Mouse (Mus musculus): ENCODE data around the gene Bcl6.

Bcl6 gene

GRCm38 (mm10) chr16:23990161-23990970, 1.7 kb upstream of the Bcl6 start:
- no peak for DNase-seq

DNA sequence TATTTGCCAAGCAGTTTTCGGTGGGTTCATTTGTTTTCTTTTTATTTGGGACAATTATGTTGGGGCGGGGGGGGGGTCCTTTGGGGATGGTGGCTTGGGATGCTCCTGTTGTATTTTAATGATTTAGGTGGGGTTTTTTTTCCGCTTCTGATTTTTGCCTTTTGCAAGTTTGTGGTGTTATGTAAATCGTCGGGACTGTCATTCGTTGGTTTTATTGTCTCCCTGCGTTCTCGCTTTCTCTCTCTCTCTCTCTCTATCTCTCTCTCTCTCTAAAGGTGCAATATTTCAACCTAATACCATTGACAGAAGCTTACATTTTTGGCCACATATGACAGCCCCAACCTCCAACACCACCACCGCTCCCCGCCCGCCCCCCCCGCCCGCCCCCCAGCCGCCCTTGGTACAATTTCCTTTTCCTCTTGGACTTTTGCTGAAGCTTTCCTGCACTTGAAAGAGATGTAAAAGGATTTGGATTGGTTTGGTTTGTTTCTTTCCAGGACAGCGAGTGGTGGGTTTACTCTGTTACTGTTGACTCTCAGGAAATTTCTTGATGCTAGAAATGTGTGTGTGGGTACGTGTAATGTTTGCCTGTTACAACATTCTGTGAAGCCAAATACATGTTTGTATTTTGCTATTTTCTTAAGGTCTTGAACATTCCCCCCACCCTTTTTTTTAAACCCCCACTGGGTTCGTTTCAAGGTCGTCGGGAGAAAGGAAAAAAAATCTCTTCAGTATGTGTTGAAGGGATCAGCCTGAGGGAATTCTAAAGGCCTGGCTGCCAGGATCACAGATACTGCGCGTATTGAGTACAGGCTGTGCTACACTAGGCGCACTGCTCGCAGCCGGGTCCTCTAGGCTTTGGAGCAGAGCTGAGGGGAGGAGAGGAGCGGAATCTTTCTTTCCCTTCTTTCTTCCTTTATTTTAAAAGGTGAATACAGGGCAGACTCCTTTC, 833 bp upstream of the Bcl6 start:
- DNase-seq = no peak

DNA sequence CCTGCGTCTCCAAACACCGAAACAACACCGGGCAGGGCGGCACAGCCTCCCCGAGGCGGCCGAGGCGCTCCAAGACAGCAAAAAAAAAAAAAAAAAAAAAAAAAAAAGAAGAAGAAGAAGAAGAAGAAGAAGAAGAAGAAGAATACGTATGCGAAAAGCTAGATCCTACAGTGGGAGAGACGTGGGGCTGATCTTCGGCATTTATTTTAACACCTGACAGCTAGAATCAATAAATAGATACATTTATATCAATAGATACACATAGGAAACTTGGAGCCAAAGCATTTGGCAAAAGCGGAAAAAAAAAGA, 541 bp downstream of the Bcl6 start:
- no peak for DNase-seq

- peak; percentile 44 to 62 for DNase-seq
Observed at GRCm38 (mm10) chr16:23987341-23988156, 1.1 kb downstream of the Bcl6 start.

- peak in 1 of 2 experiments; percentile 43 for DNase-seq
Observed at GRCm38 (mm10) chr16:23986871-23987270, 1.8 kb downstream of the Bcl6 start.

DNA sequence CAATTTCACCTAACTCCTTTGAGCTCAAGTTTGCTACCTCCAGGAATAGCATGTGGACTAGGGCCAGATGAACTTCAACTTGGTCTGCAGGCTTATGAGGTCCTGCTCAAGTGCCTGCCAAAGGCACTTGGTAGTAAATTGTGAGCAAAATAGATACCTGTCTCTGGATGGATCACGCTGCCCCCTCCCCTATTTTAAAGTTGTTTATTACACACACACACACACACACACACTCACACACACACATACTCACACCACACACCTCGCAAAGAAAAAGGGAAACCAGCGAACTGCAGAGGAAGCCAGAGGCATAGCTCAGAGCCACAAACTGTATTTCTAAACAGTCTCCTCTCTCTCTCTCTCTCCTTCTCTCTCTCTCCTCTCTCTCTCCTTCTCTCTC, 2.5 kb downstream of the Bcl6 start:
- DNase-seq = no peak

GRCm38 (mm10) chr16:23985467-23985861, 3.2 kb downstream of the Bcl6 start:
- DNase-seq = peak in 1 of 2 experiments; percentile 76

GRCm38 (mm10) chr16:23984760-23985466, 3.7 kb downstream of the Bcl6 start:
- peak; percentile 42 to 58 for DNase-seq

DNA sequence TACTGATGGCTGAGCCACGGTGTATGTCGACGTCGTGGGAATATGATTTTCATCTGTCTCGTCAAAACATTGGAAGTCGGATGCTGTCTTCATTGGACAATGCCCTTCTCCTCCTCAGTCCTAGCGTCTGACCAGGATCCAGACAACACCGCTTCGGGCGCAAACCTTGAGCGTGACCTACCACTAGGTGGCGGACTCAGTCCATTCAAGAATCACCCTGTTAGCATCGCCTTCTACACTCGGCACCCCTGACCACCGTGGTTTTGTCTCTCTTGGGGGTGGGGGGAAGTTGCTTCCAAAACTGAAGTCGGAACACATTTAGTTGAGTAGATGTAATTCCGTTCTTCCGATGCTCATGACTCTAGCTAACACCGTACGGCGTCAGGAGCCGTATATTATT, 4.5 kb downstream of the Bcl6 start:
- DNase-seq = peak; percentile 72 to 87

- DNase-seq = peak; percentile 45 to 73
Observed at GRCm38 (mm10) chr16:23982891-23983588, 5.6 kb downstream of the Bcl6 start.

GRCm38 (mm10) chr16:23981925-23982851, 6.5 kb downstream of the Bcl6 start:
- DNase-seq = peak; percentile 46 to 67

DNA sequence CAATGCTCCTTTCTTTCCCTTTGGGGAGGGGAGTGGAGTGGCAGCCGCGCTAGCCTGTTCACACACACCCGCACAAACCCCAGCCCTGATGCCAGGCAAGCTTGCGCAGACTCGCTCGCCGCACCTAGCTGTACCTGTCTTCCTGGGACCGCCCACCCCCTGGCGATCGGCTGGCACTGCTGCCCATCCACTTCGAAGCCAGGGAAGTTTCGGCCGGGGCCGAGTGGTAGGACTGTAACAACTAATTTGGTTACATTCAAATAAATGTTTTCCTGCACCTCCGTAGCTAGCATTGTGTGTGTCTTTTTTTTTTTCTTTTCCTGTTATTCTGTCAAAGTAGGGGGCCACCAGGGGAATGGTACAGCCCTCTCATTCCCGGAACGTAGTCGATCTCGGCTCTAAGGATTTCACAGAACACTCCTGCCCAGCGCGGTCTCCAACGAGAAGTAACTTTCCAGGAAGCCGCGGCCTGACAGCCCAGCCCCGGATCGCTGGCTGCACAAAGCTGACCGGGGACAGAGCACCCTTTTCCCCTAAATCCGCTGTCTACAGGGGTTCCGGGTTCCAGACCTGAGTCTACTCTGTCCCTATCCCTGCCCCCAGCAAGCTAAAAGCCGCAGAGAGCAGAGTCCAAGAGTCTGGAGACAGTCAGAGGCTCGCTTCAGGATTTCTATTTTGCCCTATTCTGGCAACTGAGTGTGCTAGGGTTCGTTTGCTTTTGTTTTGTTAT, 7.5 kb downstream of the Bcl6 start:
- no peak for DNase-seq

DNA sequence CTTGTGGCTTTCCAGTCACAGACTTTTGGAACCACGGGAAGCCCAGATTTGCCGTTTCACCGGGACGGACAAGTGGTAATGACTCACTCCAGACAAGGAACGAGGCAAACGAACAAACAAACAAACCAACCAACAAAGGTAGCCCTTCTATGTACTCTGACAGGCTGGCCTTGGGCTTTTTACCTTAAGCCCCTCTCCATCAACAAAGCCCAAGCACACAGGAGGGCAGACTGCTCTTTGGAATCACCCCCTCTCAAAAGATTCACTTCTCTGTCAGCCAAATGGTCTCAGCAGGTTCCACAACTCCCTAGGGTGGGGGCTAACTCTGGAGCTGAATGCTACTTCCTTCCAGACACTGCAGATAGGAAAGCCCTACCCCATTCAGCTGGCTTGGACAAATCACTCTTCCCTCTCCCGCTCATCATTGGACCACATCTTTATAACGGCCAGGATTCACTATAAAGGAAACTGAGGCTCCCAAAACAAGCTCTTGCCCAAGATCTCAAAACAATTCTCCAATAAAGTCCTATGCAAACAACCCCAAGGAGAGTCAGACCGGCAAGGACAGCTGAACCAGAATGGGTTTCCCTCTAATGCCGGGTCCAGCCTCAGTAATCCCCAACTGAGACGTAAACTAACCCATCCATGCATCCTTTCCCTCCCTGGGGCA, 8.3 kb downstream of the Bcl6 start:
- DNase-seq = no peak

DNA sequence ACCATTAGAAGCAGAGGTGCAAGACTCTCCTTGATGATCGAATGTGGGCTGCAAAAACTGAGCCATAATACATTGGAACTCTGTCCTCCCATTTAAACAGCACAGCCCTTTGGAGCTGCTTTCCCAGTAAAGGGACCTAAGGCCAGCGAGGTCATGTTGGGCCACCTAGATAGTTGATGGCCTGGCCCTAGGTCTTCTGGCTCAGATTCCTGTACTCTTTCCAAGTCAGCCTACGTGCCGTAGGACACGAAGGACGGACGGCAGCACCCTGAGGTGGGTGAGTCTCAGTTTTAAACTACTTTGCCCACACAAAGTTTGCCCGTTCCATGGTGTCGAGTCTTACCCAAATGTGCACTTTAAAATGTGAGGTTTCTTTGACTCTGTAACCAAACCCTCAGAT, 9.2 kb downstream of the Bcl6 start:
- DNase-seq = no peak

DNA sequence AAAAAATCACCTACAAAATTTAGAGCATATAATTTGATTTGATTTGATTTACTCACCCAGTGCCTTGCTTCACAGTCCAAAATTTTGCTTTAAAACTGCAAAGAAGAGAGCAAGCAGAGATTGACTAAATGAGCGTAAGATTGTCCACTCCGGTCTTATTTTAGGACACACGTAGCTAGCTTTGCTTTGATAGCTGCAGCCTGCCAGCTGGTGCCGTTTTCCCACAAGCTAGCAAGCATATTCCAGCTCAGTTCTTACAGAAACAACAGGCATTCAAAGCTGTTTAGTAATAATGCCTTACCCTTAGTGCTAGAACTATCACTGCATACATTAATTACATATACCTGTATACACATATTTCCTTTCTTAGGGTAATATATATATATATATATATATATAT, 10.2 kb downstream of the Bcl6 start:
- DNase-seq = no peak

- DNase-seq = no peak
Observed at GRCm38 (mm10) chr16:23977732-23978131, 10.9 kb downstream of the Bcl6 start.

GRCm38 (mm10) chr16:23976196-23976595, 12.5 kb downstream of the Bcl6 start:
- no peak for DNase-seq

- DNase-seq = no peak
Observed at GRCm38 (mm10) chr16:23973635-23974367, 14.9 kb downstream of the Bcl6 start.

GRCm38 (mm10) chr16:23972901-23973300, 15.8 kb downstream of the Bcl6 start:
- no peak for DNase-seq

Measured in spleen, adult 18-20 months (tissue).